Mouse (Mus musculus) brain, embryonic 14.5 days (tissue): ENCODE data around the gene Olfr1412. TPM values are rescaled to one million over a fixed set of nuclear protein-coding genes. Genes with fewer than 3 reads are reported as not detected.

Source experiments
- DNase-seq: peaks from one replicate; pipeline ENCODE4 v3.0.0-alpha.2; 2011; ENCODE audit warnings: low read depth
- CTCF ChIP-seq: fragments of 200-500 bp; IDR thresholded peaks from 2 replicates; pipeline ENCODE4 v1.5.1; 2012; ENCODE audit warnings: inconsistent platforms, mild to moderate bottlenecking, moderate library complexity, borderline replicate concordance; ENCODE audit not compliant: insufficient read depth, insufficient read length; ENCODE audit errors: extremely low read depth
- POLR2A ChIP-seq: fragments of 200-500 bp; IDR thresholded peaks from 2 replicates; pipeline ENCODE4 v1.6.1; 2012; ENCODE audit warnings: mild to moderate bottlenecking, inconsistent platforms, borderline replicate concordance; ENCODE audit not compliant: poor library complexity, insufficient read depth, insufficient read length, severe bottlenecking; ENCODE audit errors: extremely low read depth
- polyA plus RNA-seq: library from polyadenylated mRNA; depleted of rRNA; stranded (reverse); fragments of >200 nt; gene quantifications from 2 replicates; pipeline ENCODE4 v1.2.3, GENCODE M21; 2012

Gene Olfr1412
- polyA plus RNA-seq, 1 experiment, result not detected

DNA sequence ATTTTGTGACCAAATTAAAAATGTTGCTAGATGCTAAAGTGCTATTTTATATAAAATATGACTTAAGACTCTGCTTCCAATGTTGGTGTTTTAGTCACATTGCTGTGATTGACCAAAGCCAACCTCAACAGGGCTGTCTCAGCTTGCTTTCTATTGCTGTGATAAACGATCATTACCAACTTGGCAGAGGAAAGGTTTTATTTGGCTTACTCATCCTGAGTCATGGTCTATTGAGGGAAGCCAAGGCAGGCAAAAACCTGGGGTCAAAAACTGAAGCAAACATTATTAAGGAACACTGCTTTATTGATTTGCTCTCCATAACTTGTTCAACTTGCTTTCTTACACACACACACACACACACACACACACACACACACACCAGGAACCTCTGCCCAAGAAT lies 30.5 kb downstream of the Olfr1412 start:
- no peak for DNase-seq
- TF ChIP-seq CTCF (no peak), POLR2A (no peak)

DNA sequence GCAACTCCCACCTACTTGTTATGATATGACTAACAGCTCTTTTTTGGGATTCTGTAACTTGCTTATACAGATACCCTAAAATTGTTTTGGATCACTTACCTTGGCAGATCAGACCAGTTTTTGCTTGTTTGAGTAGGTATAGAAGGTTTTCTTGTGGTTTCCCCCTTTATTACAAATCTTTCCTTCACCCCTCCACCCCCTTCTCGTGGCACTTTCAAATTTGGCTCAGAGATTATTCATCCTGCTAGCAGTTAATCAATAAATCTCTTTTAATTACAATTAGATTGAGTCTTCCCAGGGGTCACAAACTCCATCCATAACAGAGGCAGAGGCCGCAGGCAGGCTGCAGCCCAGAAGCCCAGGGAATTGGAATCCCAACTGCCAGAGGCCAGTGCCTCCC lies 31.9 kb downstream of the Olfr1412 start, which contains the start of gene Olfr12:
Gene Olfr12, plus strand, starts transcription at position 301 of the 400 bp plus-strand sequence.
- DNase-seq, result no peak
- TF ChIP-seq CTCF (no peak), POLR2A (no peak)

DNA sequence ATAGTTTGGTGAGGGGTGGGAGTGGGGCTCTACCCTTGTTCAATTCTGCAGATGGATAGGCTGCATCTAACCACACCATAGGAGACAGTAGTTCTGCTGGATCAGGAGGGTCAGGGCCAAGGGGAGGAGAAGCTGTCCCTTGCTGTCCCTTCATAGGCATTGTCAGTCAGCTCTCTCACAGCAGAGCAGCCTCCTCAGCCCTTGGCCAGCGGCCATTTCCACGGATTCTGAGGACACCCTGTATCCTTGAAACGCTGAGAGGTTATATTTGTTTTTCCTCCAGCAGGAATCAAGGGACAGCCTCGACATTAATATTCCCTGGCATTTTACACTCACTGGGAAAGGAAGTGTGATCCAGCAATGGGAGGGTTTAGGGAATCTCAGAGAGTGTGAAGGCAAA lies 32.8 kb downstream of the Olfr1412 start:
- TF ChIP-seq POLR2A (no peak), CTCF (no peak)

DNA sequence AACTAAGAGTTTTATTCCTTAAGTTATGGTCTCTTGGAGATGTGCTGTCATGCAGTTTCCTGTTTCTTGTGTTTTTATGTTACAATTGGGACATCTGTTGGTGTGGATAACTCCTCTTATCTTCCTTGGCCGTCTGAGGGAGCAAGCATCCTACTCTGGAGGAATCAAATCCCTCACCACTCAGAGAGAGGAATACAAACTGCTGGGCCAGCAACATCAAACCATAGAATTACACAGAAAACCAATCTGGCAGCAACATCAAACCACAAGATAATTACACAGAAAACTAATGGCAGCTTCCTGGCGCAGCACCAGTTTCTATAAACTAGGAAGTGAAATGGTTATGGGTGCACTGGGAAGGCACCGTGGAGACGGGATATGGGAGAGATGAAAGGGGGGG lies 42.6 kb downstream of the Olfr1412 start:
- no peak for TF ChIP-seq CTCF
- TF ChIP-seq POLR2A, result no peak
- peak; percentile 17 for DNase-seq

More for the DNA sequence above, 32.8 kb downstream of the Olfr1412 start:
- no peak for DNase-seq

DNA sequence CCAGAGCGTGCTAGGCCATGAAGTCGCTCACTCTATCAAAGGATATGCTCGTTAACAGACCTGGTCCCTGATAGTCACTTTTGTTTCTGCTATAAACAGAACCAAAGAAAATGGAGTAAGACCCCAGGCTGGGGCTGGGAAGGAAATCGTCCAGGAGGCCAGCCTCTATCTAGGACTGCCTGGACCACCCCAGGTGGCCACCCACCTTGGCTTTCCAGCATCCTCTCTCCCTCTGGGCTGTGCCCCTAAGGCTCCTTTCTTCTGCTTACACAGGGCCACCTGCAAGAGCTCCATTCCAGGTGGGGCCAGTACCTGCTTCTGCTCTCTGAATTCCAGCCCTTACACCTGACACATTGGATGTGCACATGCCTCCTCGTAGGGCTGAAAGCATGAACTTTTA lies 46.6 kb downstream of the Olfr1412 start:
- DNase-seq, result no peak
- TF ChIP-seq POLR2A (no peak), CTCF (no peak)

DNA sequence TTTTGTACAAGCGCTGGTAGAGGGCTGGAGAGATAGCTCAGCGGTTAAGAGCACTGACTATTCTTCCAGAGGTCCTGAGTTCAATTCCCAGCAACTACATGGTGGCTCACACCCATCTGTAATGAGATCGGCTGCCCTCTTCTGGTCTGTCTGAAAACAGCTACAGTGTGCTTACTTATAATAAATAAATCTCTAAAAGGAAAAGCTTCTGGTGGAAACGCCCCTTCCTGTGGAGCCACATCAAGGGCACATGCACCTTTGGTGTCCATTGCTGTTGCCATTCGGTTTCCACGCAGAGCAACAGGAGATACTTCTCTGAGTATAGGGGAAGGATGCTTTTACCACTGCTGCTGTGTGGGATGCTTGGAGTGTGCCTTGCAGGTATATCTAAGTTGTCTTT lies 47.4 kb downstream of the Olfr1412 start:
- DNase-seq, result no peak
- TF ChIP-seq POLR2A, result no peak
- TF ChIP-seq CTCF, result no peak

DNA sequence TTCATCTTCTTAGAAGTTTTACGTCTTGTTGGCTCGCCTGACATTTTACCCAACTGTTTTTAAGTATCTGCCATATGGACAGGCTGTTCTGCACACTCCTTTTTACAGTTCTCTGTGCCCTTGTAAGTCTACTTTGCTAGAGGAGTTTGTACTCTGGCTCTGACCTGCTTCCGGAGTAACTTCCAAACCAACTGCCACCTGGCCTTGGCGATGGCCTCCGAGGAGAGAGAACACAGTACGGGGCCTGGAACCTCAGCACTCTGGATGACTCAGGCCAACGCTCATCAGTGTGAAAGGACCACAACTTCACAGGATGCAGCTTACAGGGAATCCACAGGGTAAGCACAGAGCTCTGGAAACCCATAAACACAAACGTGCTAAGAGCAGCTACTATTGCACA lies 48.1 kb downstream of the Olfr1412 start:
- TF ChIP-seq POLR2A (no peak), CTCF (no peak)

DNA sequence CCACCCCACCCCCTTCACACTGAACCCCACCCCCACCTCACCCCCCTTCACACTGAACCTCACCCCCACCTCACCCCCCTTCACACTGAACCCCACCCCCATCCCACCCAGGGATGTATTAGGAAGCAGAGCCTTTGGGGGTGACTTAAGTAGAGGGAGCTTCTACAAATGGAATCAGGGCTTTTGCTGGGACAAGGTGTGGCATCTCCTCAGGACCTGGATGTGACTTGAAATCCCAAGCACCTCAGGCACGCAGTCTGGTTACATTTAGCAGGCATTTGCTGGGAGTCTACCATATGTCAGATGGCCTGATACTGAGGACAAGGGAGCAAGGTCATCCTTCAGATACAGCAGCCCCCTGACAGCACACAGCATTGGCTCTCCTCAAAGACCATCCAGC lies 49.0 kb downstream of the Olfr1412 start:
- no peak for DNase-seq
- TF ChIP-seq CTCF (no peak), POLR2A (no peak)

More for the DNA sequence above, 48.1 kb downstream of the Olfr1412 start:
- DNase-seq, result no peak

DNA sequence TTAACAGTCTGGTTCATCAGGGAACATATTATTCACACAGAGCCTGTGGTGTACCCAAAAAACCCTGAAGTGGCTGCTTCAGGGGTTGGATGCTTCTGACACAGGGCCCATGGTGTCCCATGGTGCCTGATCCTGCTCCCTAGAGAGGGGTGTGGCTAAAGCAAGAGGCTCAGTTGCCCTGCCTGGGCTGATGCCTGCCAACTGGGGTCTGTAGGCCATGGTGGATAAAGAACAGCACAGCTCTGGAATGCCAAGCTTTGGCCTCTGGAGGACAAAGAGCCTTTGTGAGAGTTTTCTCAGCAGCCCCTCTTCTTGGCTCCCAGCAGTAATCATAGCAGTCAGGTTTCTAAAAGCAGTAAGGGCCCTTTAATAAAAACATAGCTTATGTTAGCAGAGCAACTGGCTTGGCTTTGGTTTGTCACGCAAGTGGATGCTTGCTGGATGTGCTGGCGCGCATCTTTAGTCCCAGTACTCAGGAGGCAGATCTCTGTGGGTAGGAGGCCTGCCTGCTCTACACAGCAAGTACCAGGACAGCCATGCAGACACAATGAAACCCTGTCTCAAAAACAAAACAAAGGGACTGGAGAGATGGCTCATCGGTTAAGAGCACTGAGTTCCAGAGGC lies 49.5 kb downstream of the Olfr1412 start:
- TF ChIP-seq POLR2A (no peak), CTCF (no peak)
- DNase-seq, result peak; percentile 72

DNA sequence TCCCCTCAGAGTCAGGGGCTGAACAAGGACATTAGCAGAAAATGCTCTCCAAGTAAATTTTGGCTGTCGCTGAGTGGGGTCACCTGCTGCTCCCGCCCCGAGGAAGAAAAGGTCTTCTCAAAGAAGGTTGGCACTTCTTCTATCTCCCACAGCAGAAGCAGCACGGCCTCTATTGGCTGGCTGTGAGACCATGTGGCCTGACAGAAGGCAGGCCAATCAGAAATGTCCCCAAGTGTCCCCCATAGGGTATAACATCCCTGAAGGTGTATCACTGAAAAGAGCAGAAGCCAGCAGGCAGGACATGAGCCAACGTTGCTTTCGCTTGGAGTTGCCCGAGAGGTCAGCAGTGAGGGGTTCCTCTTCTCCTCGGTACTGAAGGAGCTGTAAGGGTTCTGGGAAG lies 50.4 kb downstream of the Olfr1412 start:
- TF ChIP-seq POLR2A (no peak), CTCF (no peak)
- DNase-seq, result no peak

DNA sequence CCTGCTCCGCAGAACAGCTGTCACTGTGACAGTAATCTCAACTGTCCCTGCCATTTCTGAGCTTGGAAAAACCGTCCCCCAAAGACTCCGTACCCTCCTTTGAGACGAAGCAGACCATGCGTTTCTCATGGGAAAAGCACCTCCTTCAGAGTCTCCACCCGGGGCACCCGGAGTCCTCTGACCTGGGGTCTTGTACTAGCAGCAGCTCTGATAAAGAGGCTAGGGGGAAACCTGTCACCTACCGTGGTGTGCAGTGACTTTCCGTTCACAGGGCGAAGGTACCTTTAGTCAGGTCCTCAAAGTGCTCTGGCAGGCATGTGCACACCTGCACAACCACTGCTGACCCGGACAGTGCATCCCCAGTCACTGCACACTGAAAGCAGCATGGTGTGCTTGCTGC lies 51.1 kb downstream of the Olfr1412 start:
- TF ChIP-seq CTCF (no peak), POLR2A (no peak)
- no peak for DNase-seq

DNA sequence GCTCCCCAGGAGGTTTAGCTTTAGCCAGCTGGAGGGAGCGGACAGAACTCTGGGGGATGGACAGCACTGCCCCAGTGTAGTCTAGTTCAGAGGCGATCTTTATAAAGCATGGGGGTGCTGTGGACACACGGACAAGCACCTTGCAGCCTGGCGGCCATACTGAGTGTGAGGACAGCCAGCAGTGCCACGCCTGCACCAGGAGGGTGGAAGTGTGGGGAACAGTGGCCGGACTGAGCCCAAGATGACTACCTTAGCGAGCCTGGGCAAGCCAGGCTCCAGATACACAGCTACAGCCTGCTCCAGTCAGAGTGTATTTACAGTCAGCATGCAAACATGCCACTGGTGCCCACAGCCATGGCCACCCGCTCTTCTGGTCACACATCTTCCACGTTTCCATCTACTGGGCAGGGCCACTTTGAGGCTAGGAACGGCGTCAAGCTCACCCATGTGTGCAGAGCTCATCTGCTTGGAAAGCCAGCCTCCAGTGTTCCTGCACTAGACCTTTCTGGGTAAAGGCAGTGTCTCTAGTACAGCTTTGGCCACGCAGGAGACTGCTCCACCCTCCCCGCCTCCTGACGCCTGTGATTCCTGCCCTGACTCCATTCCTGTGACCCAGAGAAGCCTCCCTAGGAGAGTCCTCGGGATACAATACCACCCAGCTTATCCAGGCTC lies 52.1 kb downstream of the Olfr1412 start:
- TF ChIP-seq CTCF, result no peak
- TF ChIP-seq POLR2A, result no peak
- no peak for DNase-seq
